Mouse (Mus musculus): ENCODE results near the gene Ppp6r3.

DNA sequence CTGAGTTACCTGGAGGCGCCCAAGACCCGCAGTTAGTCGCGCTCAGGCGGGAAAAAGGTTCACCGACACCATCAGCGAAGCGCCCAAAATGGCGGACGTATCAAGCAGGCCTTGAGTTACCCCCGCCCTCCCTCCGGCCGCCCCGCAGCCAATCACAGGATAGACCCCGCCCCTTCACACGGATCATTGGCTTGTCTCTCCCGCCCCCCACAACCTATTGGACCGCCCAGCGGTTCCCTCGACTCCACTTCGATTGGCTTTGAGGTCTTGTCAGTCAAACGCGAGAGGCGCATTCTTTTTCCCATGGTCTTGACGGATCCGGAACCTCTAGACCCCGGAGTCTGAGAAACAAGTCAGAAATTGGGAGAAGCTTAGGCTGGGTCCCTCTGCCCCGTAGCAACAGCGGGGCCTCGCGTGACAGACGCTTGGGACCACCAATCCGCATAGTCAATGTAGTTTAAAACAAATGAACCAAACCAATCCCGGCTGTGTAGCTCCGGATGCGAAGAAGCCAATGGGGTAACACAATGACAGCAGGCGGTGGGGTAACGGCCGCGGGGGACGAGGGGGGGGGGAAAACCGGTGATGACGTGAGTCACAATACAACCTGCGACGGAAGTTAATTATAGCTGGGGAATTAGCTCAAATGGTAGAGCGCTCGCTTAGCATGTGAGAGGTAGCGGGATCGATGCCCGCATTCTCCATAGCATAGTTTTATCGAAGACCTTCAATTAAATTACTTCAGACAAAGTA, at the start of gene Ppp6r3:
- TF ChIP-seq CTCF (IDR thresholded peaks at IDR 0.05; ENCODE audit: borderline replicate concordance, control insufficient read depth, extremely low read depth, insufficient read depth, low read length, poor library complexity), result 0 out of 2 replicates have a peak, but pooled peaks have one; percentile 33
- TF ChIP-seq POLR2A (IDR thresholded peaks at IDR 0.05; ENCODE audit: control insufficient read depth, extremely low read depth, insufficient read depth, low read length, poor library complexity), result peak; percentile 82

Measured in thymus, adult 2 months (tissue).